Mouse (Mus musculus) liver, embryonic 14.5 days (tissue): ENCODE measurements around the gene Ankrd11. TPM values are rescaled to one million over a fixed set of nuclear protein-coding genes. Genes with fewer than 3 reads are reported as not detected.

Source experiments
- ATAC-seq: fragments of 200-750 bp; cut with Nextera tagmentation; 2 replicates; pipeline ENCODE4 v1.8.0; 2017; ENCODE audit warnings: moderate number of reproducible peaks, mild to moderate bottlenecking, moderate library complexity; ENCODE audit not compliant: insufficient read depth
- DNase-seq, 3 experiments: peaks; one replicate each; pipeline ENCODE4 v3.0.0-alpha.2; 2012 to 2013; ENCODE audit warnings: low read depth in 3 of 3, low spot score in 3 of 3
- H3K27ac ChIP-seq: fragments of 300-500 bp; sonication (generic); 2 replicates; pipeline ENCODE4 v1.5.1; 2014; ENCODE audit warnings: moderate library complexity, mild to moderate bottlenecking, control low read depth, inconsistent platforms
- H3K27me3 ChIP-seq: fragments of 300-500 bp; sonication (generic); 2 replicates; pipeline ENCODE4 v1.6.1; 2014; ENCODE audit warnings: mild to moderate bottlenecking, low read length, moderate library complexity; ENCODE audit not compliant: control insufficient read depth, insufficient read depth
- H3K36me3 ChIP-seq: fragments of 300-500 bp; sonication (generic); replicated peaks from 2 replicates; pipeline ENCODE4 v1.6.1; 2014; ENCODE audit warnings: low read depth; ENCODE audit not compliant: control insufficient read depth, insufficient read depth
- H3K4me1 ChIP-seq, 2 experiments: fragments of 200-500 bp in 1 of 2; fragments of 300-500 bp in 1 of 2; sonication (generic) in 1 of 2; replicated peaks; 2 replicates each; pipeline ENCODE4 v1.6.1; 2012 to 2014; ENCODE audit warnings: antibody characterized with exemption in 1 of 2, inconsistent platforms in 1 of 2, low read length in 1 of 2; ENCODE audit not compliant: control insufficient read depth in 2 of 2, insufficient read depth in 2 of 2
- H3K4me2 ChIP-seq: fragments of 300-500 bp; sonication (generic); 2 replicates; pipeline ENCODE4 v1.6.1; 2014; ENCODE audit warnings: low read depth, mild to moderate bottlenecking, control low read depth, moderate library complexity
- H3K4me3 ChIP-seq, 2 experiments: fragments of 200-500 bp in 1 of 2; fragments of 300-500 bp in 1 of 2; sonication (generic) in 1 of 2; 2 replicates each; pipeline ENCODE4 v1.5.1; 2012 to 2014; ENCODE audit warnings: low read depth in 2 of 2, low read length in 2 of 2, mild to moderate bottlenecking in 2 of 2, control low read depth in 1 of 2, inconsistent platforms in 1 of 2, moderate library complexity in 1 of 2; ENCODE audit not compliant: insufficient read depth in 1 of 2
- H3K9ac ChIP-seq: fragments of 300-500 bp; sonication (generic); replicated peaks from 2 replicates; pipeline ENCODE4 v1.6.1; 2014; ENCODE audit warnings: mild to moderate bottlenecking, control low read depth, moderate library complexity
- H3K9me3 ChIP-seq: fragments of 300-500 bp; sonication (generic); 2 replicates; pipeline ENCODE4 v1.6.1; 2016; ENCODE audit warnings: low read length, mixed read lengths; ENCODE audit not compliant: control insufficient read depth
- CTCF ChIP-seq: IDR thresholded peaks from 2 replicates; pipeline ENCODE4 v1.5.1; 2016; ENCODE audit warnings: antibody characterized with exemption, low read depth, control low read depth
- EP300 ChIP-seq: IDR thresholded peaks from 2 replicates; pipeline ENCODE4 v1.6.1; 2016; ENCODE audit warnings: antibody characterized with exemption, low read depth
- WGBS: fragments of 180-500 bp; shearing (Covaris S2); extraction: QIAGEN DNeasy Blood & Tissue Kit; methylation state at CpG from one replicate; pipeline ENCODE4 v1.1.7; 2014; ENCODE audit not compliant: insufficient replicate concordance; 5-methylcytosine and 5-hydroxymethylcytosine counted together
- polyA plus RNA-seq, 2 experiments: library from polyadenylated mRNA; depleted of rRNA in 1 of 2; stranded (reverse) in 1 of 2; unstranded in 1 of 2; fragments of >200 nt; fragmentation: Nextera tagmentation in 1 of 2; extraction: Ambion mirVana in 1 of 2; gene quantifications; 2 replicates each; pipeline versions ENCODE4 v1.2.1 to v1.2.3; 2012 to 2014

The Ankrd11 gene
- polyA plus RNA-seq (2012; rRNA removed) = 9.9 and 12.4 TPM in 2 replicates
- polyA plus RNA-seq (2014; fragmentation: Nextera tagmentation; extraction: Ambion mirVana) = 10.8 and 18.5 TPM in 2 replicates

DNA sequence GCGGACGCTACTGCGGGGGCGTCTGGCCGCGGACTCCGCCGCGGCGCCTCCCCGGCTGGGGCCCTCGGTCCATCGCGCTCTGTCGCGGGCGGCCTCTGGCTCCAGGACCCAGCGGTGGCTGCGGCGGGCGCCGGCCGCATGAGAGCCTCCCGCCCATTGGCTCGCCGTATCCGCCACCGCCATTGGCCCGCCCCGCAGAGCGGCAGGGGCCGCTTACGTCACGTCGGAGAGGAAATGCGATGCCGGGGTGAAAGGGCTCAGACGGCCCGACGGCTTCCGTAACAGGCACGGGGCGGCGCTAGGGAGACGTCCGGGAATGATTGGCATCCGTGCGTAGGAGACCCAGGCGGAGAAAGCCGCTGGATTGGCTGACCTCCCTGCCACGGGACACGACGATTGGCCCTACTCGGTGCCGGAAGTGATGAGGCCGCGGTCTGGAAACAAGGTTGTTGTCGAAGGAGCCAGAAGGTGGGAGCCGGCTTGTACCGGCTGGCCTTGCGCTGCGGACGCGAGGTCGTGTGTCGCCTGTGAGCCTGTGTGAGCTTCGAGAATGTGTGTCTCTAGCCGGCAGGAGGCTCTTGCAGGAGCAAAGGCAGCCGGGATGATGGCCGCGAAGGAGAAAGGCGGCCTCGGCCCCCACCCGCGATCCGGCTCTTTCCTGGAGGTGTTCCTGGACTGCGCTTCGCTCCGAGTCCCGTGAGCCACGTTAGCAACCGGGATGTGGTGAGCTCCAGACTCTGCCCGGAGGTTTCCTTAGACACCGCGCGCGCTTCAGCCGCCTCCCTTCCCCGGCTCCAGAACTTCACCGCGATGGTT is at the start of gene Ankrd11:
TSS of gene Ankrd11 (minus strand) at position 120 of the 816 bp plus-strand sequence.
- no peaks in the 10 kb centered on the region for H3K27me3 ChIP-seq
- no peaks in the 10 kb centered on the region for H3K9me3 ChIP-seq
- peaks cover 33 to 35% of the 10 kb centered on the region in 2 experiments for H3K4me1 ChIP-seq
- TF ChIP-seq CTCF = peak; percentile 60
- peak; percentile 70 for TF ChIP-seq EP300
- peak; percentile 93 for ATAC-seq
- peak; percentile 99 for DNase-seq
- H3K36me3 ChIP-seq = peaks cover 4% of the 10 kb centered on the region; the same call in 1 of the 2 replicates
- H3K4me2 ChIP-seq = peak within 1 kb of the TSS; percentile 96
- H3K9ac ChIP-seq = peak within 1 kb of the TSS; percentile 99
- peak within 1 kb of the TSS; percentile 76 to 89 for H3K4me3 ChIP-seq
- under 1% methylated on average over 88 of the region's 91 CpGs for WGBS
- H3K27ac ChIP-seq = peak within 1 kb of the TSS; percentile 92

- H3K27ac ChIP-seq = no peak overlapping the region
- TF ChIP-seq CTCF (no peak), EP300 (no peak)
- no peak overlapping the region for H3K4me2 ChIP-seq
- no peaks in the 10 kb centered on the region for H3K4me1 ChIP-seq
- H3K9me3 ChIP-seq = no peaks in the 10 kb centered on the region
- no peaks in the 10 kb centered on the region for H3K27me3 ChIP-seq
- DNase-seq (no peak), ATAC-seq (no peak)
- no peak overlapping the region for H3K9ac ChIP-seq
- WGBS = 73% methylated on average over 9 of the region's 9 CpGs
- H3K4me3 ChIP-seq = no peak overlapping the region
- peaks cover 11% of the 10 kb centered on the region for H3K36me3 ChIP-seq
Observed at GRCm38 (mm10) chr8:123087289-123087688, 45.2 kb upstream of the Ankrd11 start.

GRCm38 (mm10) chr8:123083610-123084009 is 41.5 kb upstream of the Ankrd11 start:
- DNase-seq (no peak), ATAC-seq (no peak)
- H3K4me1 ChIP-seq = no peaks in the 10 kb centered on the region
- TF ChIP-seq CTCF = no peak
- TF ChIP-seq EP300 = no peak
- no peak overlapping the region for H3K9ac ChIP-seq
- H3K4me2 ChIP-seq = no peak overlapping the region
- no peaks in the 10 kb centered on the region for H3K27me3 ChIP-seq
- H3K9me3 ChIP-seq = no peaks in the 10 kb centered on the region
- WGBS = 82% methylated on average over 12 of the region's 12 CpGs
- no peak overlapping the region for H3K4me3 ChIP-seq
- H3K36me3 ChIP-seq = peaks cover 14% of the 10 kb centered on the region
- no peak overlapping the region for H3K27ac ChIP-seq

DNA sequence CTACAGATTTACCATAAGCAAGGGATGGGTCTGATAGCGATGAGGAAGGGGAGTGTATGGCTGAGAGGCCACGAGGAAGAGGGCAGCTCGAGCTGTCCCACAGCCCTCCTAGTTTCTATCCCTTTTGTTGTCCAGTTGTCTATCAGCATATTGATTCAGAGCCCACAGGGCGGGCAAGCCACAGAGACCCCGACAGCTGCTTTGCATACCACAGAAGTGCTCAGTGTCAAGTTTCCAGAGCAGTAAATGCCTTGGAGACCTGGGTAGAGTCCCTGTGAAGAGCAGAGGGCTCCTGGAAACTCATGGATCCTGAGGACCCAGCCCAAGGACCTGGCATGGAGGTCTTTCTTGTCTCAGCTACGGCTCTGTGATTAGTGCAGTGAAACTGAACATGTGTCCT is 40.9 kb upstream of the Ankrd11 start:
- H3K36me3 ChIP-seq = peaks cover 14% of the 10 kb centered on the region

GRCm38 (mm10) chr8:123077213-123077612 is 35.1 kb upstream of the Ankrd11 start:
- WGBS = 51% methylated on average over 6 of the region's 6 CpGs
- no peaks in the 10 kb centered on the region for H3K27me3 ChIP-seq
- no peaks in the 10 kb centered on the region for H3K9me3 ChIP-seq
- peak; percentile 53; the same call in 1 of the 2 replicates for ATAC-seq
- H3K9ac ChIP-seq = no peak overlapping the region
- no peak overlapping the region for H3K27ac ChIP-seq
- TF ChIP-seq EP300 = no peak
- no peak for TF ChIP-seq CTCF
- H3K36me3 ChIP-seq = peaks cover 12% of the 10 kb centered on the region
- H3K4me1 ChIP-seq = peaks cover 0 to 4% of the 10 kb centered on the region in 2 experiments; a peak in 2 of 4 replicates
- H3K4me3 ChIP-seq = no peak overlapping the region
- H3K4me2 ChIP-seq = no peak overlapping the region
- DNase-seq = no peak

More for the DNA sequence above, 40.9 kb upstream of the Ankrd11 start:
- H3K4me3 ChIP-seq = no peak overlapping the region
- TF ChIP-seq EP300 (no peak), CTCF (no peak)
- H3K4me1 ChIP-seq = no peaks in the 10 kb centered on the region
- H3K9me3 ChIP-seq = no peaks in the 10 kb centered on the region
- no peak overlapping the region for H3K27ac ChIP-seq
- 73% methylated on average over 6 of the region's 6 CpGs for WGBS
- DNase-seq = no peak
- H3K4me2 ChIP-seq = no peak overlapping the region
- no peaks in the 10 kb centered on the region for H3K27me3 ChIP-seq
- H3K9ac ChIP-seq = no peak overlapping the region
- ATAC-seq = no peak
